Mouse (Mus musculus) liver, adult 2 months (tissue): ENCODE data around the gene Cdca4. TPM values are rescaled to one million over a fixed set of nuclear protein-coding genes. Genes with fewer than 3 reads are reported as not detected.

ENCODE experiments used
- DNase-seq: peaks from one replicate; pipeline ENCODE4 v3.0.0-alpha.2; 2011; ENCODE audit warnings: low read depth, low spot score; ENCODE audit errors: extremely low read depth
- H3K27ac ChIP-seq: fragments of 200-500 bp; replicated peaks from 2 replicates; pipeline ENCODE4 v1.5.1; 2012; ENCODE audit warnings: low read depth, mild to moderate bottlenecking, control low read depth, inconsistent platforms, low read length; ENCODE audit not compliant: insufficient read depth
- H3K27me3 ChIP-seq: fragments of 200-500 bp; 2 replicates; pipeline ENCODE4 v1.6.1; 2012; ENCODE audit warnings: mild to moderate bottlenecking, moderate library complexity, low read length, inconsistent platforms; ENCODE audit not compliant: control insufficient read depth, insufficient read depth
- H3K36me3 ChIP-seq: fragments of 200-500 bp; 2 replicates; pipeline ENCODE4 v1.6.1; 2012; ENCODE audit warnings: low read length, inconsistent platforms; ENCODE audit not compliant: control insufficient read depth, insufficient read depth
- H3K4me1 ChIP-seq: fragments of 200-500 bp; 2 replicates; pipeline ENCODE4 v1.6.1; 2011; ENCODE audit warnings: low read length; ENCODE audit not compliant: control insufficient read depth, insufficient read depth
- H3K4me3 ChIP-seq: fragments of 200-500 bp; 2 replicates; pipeline ENCODE4 v1.5.1; 2011; ENCODE audit warnings: low read depth, mild to moderate bottlenecking, control low read depth, low read length, moderate library complexity; ENCODE audit not compliant: insufficient read depth
- H3K79me2 ChIP-seq: fragments of 200-500 bp; 2 replicates; pipeline ENCODE4 v1.6.1; 2012; ENCODE audit warnings: inconsistent platforms, mild to moderate bottlenecking, low read length, moderate library complexity; ENCODE audit not compliant: control insufficient read depth, insufficient read depth
- H3K9ac ChIP-seq: fragments of 200-500 bp; 2 replicates; pipeline ENCODE4 v1.6.1; 2012; ENCODE audit warnings: low read depth, mild to moderate bottlenecking, control low read depth, inconsistent platforms, low read length
- CTCF ChIP-seq: fragments of 200-500 bp; IDR thresholded peaks from 2 replicates; pipeline ENCODE4 v1.5.1; 2011; ENCODE audit warnings: low read depth, low read length, control low read depth
- POLR2A ChIP-seq: fragments of 200-500 bp; IDR thresholded peaks from 2 replicates; pipeline ENCODE4 v1.6.1; 2011; ENCODE audit warnings: low read length, control low read depth; ENCODE audit not compliant: insufficient read depth; ENCODE audit errors: extremely low read depth
- WGBS: fragments of 180-500 bp; shearing (Covaris S2); methylation state at CpG from one replicate; pipeline ENCODE4 v1.1.7; 2018; 5-methylcytosine and 5-hydroxymethylcytosine counted together
- polyA plus RNA-seq: library from polyadenylated mRNA; depleted of rRNA; stranded (reverse); fragments of >200 nt; gene quantifications from 2 replicates; pipeline ENCODE4 v1.2.3, GENCODE M21; 2012; rRNA removed
- total RNA-seq: library from RNA; depleted of rRNA; stranded (reverse); fragments of >200 nt; gene quantifications from 2 replicates; pipeline ENCODE4 v1.2.3, GENCODE M21; 2014; rRNA removed

Gene Cdca4
- total and polyA plus RNA-seq, 2 experiments, result 3.5 to 5.0 TPM

- H3K27ac ChIP-seq, result no peak overlapping the region
- H3K27me3 ChIP-seq, result no peaks in the 10 kb centered on the region
- H3K9ac ChIP-seq, result no peak overlapping the region
- H3K4me3 ChIP-seq, result no peak overlapping the region
- no peaks in the 10 kb centered on the region for H3K36me3 ChIP-seq
- 77% methylated on average over 4 of the region's 4 CpGs for WGBS
- no peaks in the 10 kb centered on the region for H3K4me1 ChIP-seq
- no peaks in the 10 kb centered on the region for H3K79me2 ChIP-seq
- no peak for DNase-seq
- no peak for TF ChIP-seq CTCF
- no peak for TF ChIP-seq POLR2A
Measured at GRCm38 (mm10) chr12:112770396-112770795, 58.8 kb downstream of the Cdca4 start.

Other genes starting within 250 kb of the Cdca4 start
- gene Inf2, start 240.6 kb downstream of the Cdca4 start, total RNA-seq, result 15.5 and 22.9 TPM in 2 replicates
- gene Inf2, start 240.6 kb downstream of the Cdca4 start, polyA plus RNA-seq, result 24.6 and 30.7 TPM in 2 replicates
- gene Adssl1, start 209.4 kb downstream of the Cdca4 start, total RNA-seq, result 20.5 and 21.7 TPM in 2 replicates
- gene Adssl1, start 209.4 kb downstream of the Cdca4 start, polyA plus RNA-seq, result 26.1 and 26.7 TPM in 2 replicates
- gene Siva1, start 184.7 kb downstream of the Cdca4 start, total RNA-seq, result 11.5 and 15.4 TPM in 2 replicates
- 12.8 and 14.9 TPM in 2 replicates for gene Siva1, start 184.7 kb downstream of the Cdca4 start, polyA plus RNA-seq
- gene Akt1, start 154.5 kb downstream of the Cdca4 start, total RNA-seq, result 30.5 and 31.8 TPM in 2 replicates
- gene Akt1, start 154.5 kb downstream of the Cdca4 start, polyA plus RNA-seq, result 56.7 and 60.5 TPM in 2 replicates
- gene Zbtb42, start 150.6 kb downstream of the Cdca4 start, total RNA-seq, result 0.83 and 1.9 TPM in 2 replicates
- gene Zbtb42, start 150.6 kb downstream of the Cdca4 start, polyA plus RNA-seq, result 7.9 and 10.1 TPM in 2 replicates
- gene Cep170b, start 109.0 kb downstream of the Cdca4 start, total RNA-seq, result 7.9 and 9.5 TPM in 2 replicates
- gene Cep170b, start 109.0 kb downstream of the Cdca4 start, polyA plus RNA-seq, result 26.2 and 29.7 TPM in 2 replicates
- gene Pld4, start 68.8 kb downstream of the Cdca4 start, total RNA-seq, result 8.5 and 9.5 TPM in 2 replicates
- 10.0 and 20.5 TPM in 2 replicates for gene Pld4, start 68.8 kb downstream of the Cdca4 start, polyA plus RNA-seq
- gene Ahnak2, start 26.8 kb downstream of the Cdca4 start, total RNA-seq, result 0.18 and 0.54 TPM in 2 replicates
- 0.13 and 0.16 TPM in 2 replicates for gene Ahnak2, start 26.8 kb downstream of the Cdca4 start, polyA plus RNA-seq
- gene Clba1, start 20.5 kb downstream of the Cdca4 start, total RNA-seq, result 0.09 and 0.27 TPM in 2 replicates
- gene Clba1, start 20.5 kb downstream of the Cdca4 start, polyA plus RNA-seq, result 0.42 and 0.60 TPM in 2 replicates
- 0.09 and 0.47 TPM in 2 replicates for gene Gpr132, start 38.8 kb upstream of the Cdca4 start, total RNA-seq
- gene Gpr132, start 38.8 kb upstream of the Cdca4 start, polyA plus RNA-seq, result 0.44 and 0.60 TPM in 2 replicates
- under 0.01 and 0.27 TPM in 2 replicates for gene Jag2, start 100.4 kb upstream of the Cdca4 start, total RNA-seq
- 0.13 and 0.29 TPM in 2 replicates for gene Jag2, start 100.4 kb upstream of the Cdca4 start, polyA plus RNA-seq
- gene Nudt14, start 112.7 kb upstream of the Cdca4 start, total RNA-seq, result 17.7 and 21.2 TPM in 2 replicates
- gene Nudt14, start 112.7 kb upstream of the Cdca4 start, polyA plus RNA-seq, result 29.3 and 36.3 TPM in 2 replicates
- gene Btbd6, start 147.1 kb upstream of the Cdca4 start, total RNA-seq, result 5.2 and 7.9 TPM in 2 replicates
- gene Btbd6, start 147.1 kb upstream of the Cdca4 start, polyA plus RNA-seq, result 17.8 and 18.9 TPM in 2 replicates
- gene Brf1, start 171.3 kb upstream of the Cdca4 start, total RNA-seq, result 17.1 and 19.6 TPM in 2 replicates
- gene Brf1, start 171.3 kb upstream of the Cdca4 start, polyA plus RNA-seq, result 26.2 and 31.5 TPM in 2 replicates
- 5.2 and 7.5 TPM in 2 replicates for gene Pacs2, start 185.1 kb upstream of the Cdca4 start, total RNA-seq
- 11.8 and 15.3 TPM in 2 replicates for gene Pacs2, start 185.1 kb upstream of the Cdca4 start, polyA plus RNA-seq
- gene Tex22, start 245.1 kb upstream of the Cdca4 start, total RNA-seq, result 0.20 TPM in 1 of 2 replicates, not detected in the other
- gene Tex22, start 245.1 kb upstream of the Cdca4 start, polyA plus RNA-seq, result 0.10 and 0.12 TPM in 2 replicates